In the genomic region with DNA sequence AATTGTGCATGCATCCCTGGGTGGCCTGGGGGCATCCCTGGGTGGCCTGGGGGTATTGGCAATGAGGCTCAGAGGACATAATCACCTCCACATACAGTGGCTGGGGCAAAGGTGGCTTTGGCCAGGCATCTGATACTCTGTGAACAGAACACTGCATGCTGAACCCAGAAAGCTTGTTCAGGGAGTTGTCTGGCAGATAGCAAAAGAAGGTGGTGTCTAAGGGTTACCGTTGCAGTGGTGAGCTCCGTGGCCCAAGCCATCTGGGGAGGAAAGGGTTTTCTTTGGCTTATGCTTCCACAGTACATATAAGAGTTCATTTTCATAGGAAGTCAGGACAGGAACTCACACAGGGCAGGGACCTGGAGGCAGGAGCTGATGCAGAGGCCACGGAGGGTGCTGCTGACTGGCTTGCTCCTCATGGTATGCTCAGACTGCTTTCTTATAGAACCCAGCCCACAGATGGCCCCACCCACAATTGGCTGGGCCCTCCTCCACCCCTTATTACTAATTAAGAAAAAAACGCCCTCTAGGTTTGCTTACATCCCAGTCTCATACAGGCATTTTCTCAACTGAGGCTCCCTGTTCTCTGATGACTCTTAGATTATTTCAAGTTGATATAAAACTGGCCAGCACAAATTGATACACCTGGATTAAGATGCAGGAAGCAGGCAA, we compare ENCODE assay signal across 23 mouse cellular contexts. TPM values are rescaled to one million over a fixed set of nuclear protein-coding genes. Genes with fewer than 3 reads are reported as not detected.
DNase-seq lines count a peak whose midpoint lies in the region; ATAC-seq and TF ChIP-seq lines count a peak whose summit lies in the region.
"Had no signal": no experiment of that assay in that cellular context is flagged by ENCODE, and none has a peak within 500 bp of the region (broad histone marks: within the 10 kb centered on the region; RNA-seq: fewer than 3 reads in every experiment).

No protein-coding gene starts in this region.

- TF ChIP-seq CTCF in intestine, postnatal 0 days (IDR thresholded peaks at IDR 0.05; ENCODE audit: low read depth) = no peak

- DNase-seq in liver, embryonic 11.5 days (ENCODE audit: low spot score) = no peak
- DNase-seq in adrenal gland, adult (ENCODE audit: inconsistent age in 2 of 2, low spot score in 1 of 2) = no peak
- DNase-seq in kidney, postnatal 36 days = no peak
- DNase-seq: adrenal gland, postnatal 10 days; cerebellum, adult 9-10 months; cerebellum, postnatal 36 days; heart, postnatal 10 days; kidney, adult 9 months; kidney, postnatal 14 days; lung, postnatal 4 days; midbrain, embryonic 14.5 days; right cerebral cortex, adult 18-20 months; thymus, postnatal 14 days had no signal

- no peaks in the 10 kb centered on the region for H3K36me3 ChIP-seq in intestine, embryonic 15.5 days
- peaks cover 19% of the 10 kb centered on the region for H3K36me3 ChIP-seq in intestine, postnatal 0 days (ENCODE audit: control insufficient read depth, insufficient read depth)
- no peaks in the 10 kb centered on the region; the same call in 1 of the 2 replicates for H3K36me3 ChIP-seq in liver, embryonic 11.5 days (ENCODE audit: control insufficient read depth, insufficient read depth, low read length)
- 0 out of 2 replicates have a peak, but pooled peaks cover 3% of the 10 kb centered on the region for H3K36me3 ChIP-seq in liver, embryonic 16.5 days (ENCODE audit: control insufficient read depth, insufficient read depth)
- H3K36me3 ChIP-seq in kidney, embryonic 14.5 days (ENCODE audit: control insufficient read depth, insufficient read depth, low read length) = no peaks in the 10 kb centered on the region
- H3K36me3 ChIP-seq: forebrain, embryonic 10.5 days had no signal

- WGBS in intestine, embryonic 15.5 days = 77% methylated on average over 4 of the region's 4 CpGs
- WGBS in intestine, postnatal 0 days = 73% methylated on average over 4 of the region's 4 CpGs
- WGBS in liver, embryonic 11.5 days = 70% methylated on average over 4 of the region's 4 CpGs
- WGBS in liver, embryonic 16.5 days (ENCODE audit: insufficient replicate concordance) = 36% methylated on average over 4 of the region's 4 CpGs
- WGBS in kidney, embryonic 14.5 days = 73% methylated on average over 4 of the region's 4 CpGs

- H3K4me3 ChIP-seq in intestine, embryonic 15.5 days (replicated peaks) = no peak overlapping the region
- no peak overlapping the region for H3K4me3 ChIP-seq in intestine, postnatal 0 days (ENCODE audit: low read depth, low read length)
- H3K4me3 ChIP-seq in liver, embryonic 11.5 days (ENCODE audit: low read depth, low read length) = no peak overlapping the region
- peak overlapping the region; percentile 20; the same call in 1 of the 2 replicates for H3K4me3 ChIP-seq in liver, embryonic 16.5 days (ENCODE audit: low read depth, low read length)
- H3K4me3 ChIP-seq in kidney, embryonic 14.5 days (ENCODE audit: low read length) = no peak overlapping the region
- H3K4me3 ChIP-seq: forebrain, embryonic 10.5 days; forebrain, embryonic 15.5 days; heart, embryonic 13.5 days had no signal

- H3K9me3 ChIP-seq in intestine, embryonic 15.5 days = no peaks in the 10 kb centered on the region
- H3K9me3 ChIP-seq in intestine, postnatal 0 days (ENCODE audit: control insufficient read depth) = no peaks in the 10 kb centered on the region
- H3K9me3 ChIP-seq in liver, embryonic 11.5 days (ENCODE audit: control insufficient read depth, low read length) = no peaks in the 10 kb centered on the region
- H3K9me3 ChIP-seq in liver, embryonic 16.5 days (replicated peaks; ENCODE audit: control insufficient read depth, low read length) = no peaks in the 10 kb centered on the region
- peaks cover 5% of the 10 kb centered on the region; the same call in 1 of the 2 replicates for H3K9me3 ChIP-seq in kidney, embryonic 14.5 days (ENCODE audit: control insufficient read depth, low read length)
- H3K9me3 ChIP-seq: forebrain, embryonic 10.5 days; forebrain, embryonic 15.5 days; heart, embryonic 13.5 days had no signal

- ATAC-seq in intestine, embryonic 15.5 days = peak; percentile 38; the same call in 1 of the 2 replicates
- no peak for ATAC-seq in intestine, postnatal 0 days
- ATAC-seq in liver, embryonic 11.5 days (replicated peaks; ENCODE audit: low FRiP score) = peak; percentile 26
- peak; percentile 52 for ATAC-seq in liver, embryonic 16.5 days (ENCODE audit: low read depth)
- no peak for ATAC-seq in kidney, embryonic 14.5 days (ENCODE audit: low FRiP score, low TSS enrichment)
- ATAC-seq: forebrain, embryonic 15.5 days; hindbrain, embryonic 16.5 days; intestine, embryonic 16.5 days had no signal

- H3K4me1 ChIP-seq in intestine, embryonic 15.5 days (replicated peaks) = no peaks in the 10 kb centered on the region
- H3K4me1 ChIP-seq in intestine, postnatal 0 days (replicated peaks; ENCODE audit: control insufficient read depth, insufficient read depth, low read length) = no peaks in the 10 kb centered on the region
- peaks cover 35% of the 10 kb centered on the region for H3K4me1 ChIP-seq in liver, embryonic 11.5 days (replicated peaks; ENCODE audit: control insufficient read depth, insufficient read depth, low read length)
- H3K4me1 ChIP-seq in liver, embryonic 16.5 days (ENCODE audit: control insufficient read depth, low read depth, low read length) = peaks cover 55% of the 10 kb centered on the region
- H3K4me1 ChIP-seq in kidney, embryonic 14.5 days (ENCODE audit: control insufficient read depth, insufficient read depth, low read length) = no peaks in the 10 kb centered on the region
- H3K4me1 ChIP-seq: forebrain, embryonic 10.5 days; forebrain, embryonic 15.5 days had no signal

- H3K27ac ChIP-seq in intestine, embryonic 15.5 days = no peak overlapping the region
- no peak overlapping the region for H3K27ac ChIP-seq in intestine, postnatal 0 days (ENCODE audit: low read depth, low read length)
- no peak overlapping the region for H3K27ac ChIP-seq in liver, embryonic 11.5 days (ENCODE audit: low read depth, low read length)
- peak overlapping the region; percentile 32; the same call in 1 of the 2 replicates for H3K27ac ChIP-seq in liver, embryonic 16.5 days (ENCODE audit: low read length)
- no peak overlapping the region for H3K27ac ChIP-seq in kidney, embryonic 14.5 days (ENCODE audit: low read depth, low read length)
- H3K27ac ChIP-seq: forebrain, embryonic 10.5 days; forebrain, embryonic 15.5 days; heart, embryonic 13.5 days had no signal

- H3K4me2 ChIP-seq in intestine, embryonic 15.5 days (replicated peaks) = no peak overlapping the region
- no peak overlapping the region for H3K4me2 ChIP-seq in intestine, postnatal 0 days (replicated peaks; ENCODE audit: low read depth)
- 0 out of 2 replicates have a peak overlapping the region, but pooled peaks have one; percentile 18 for H3K4me2 ChIP-seq in liver, embryonic 11.5 days
- H3K4me2 ChIP-seq in liver, embryonic 16.5 days (ENCODE audit: low read depth, low read length) = peak overlapping the region; percentile 28; the same call in 1 of the 2 replicates
- H3K4me2 ChIP-seq in kidney, embryonic 14.5 days (replicated peaks; ENCODE audit: low read depth, low read length) = no peak overlapping the region
- H3K4me2 ChIP-seq: forebrain, embryonic 15.5 days; heart, embryonic 13.5 days had no signal

- no peaks in the 10 kb centered on the region for H3K27me3 ChIP-seq in intestine, embryonic 15.5 days (replicated peaks)
- H3K27me3 ChIP-seq in intestine, postnatal 0 days (replicated peaks; ENCODE audit: control insufficient read depth, insufficient read depth, low read length) = no peaks in the 10 kb centered on the region
- no peaks in the 10 kb centered on the region for H3K27me3 ChIP-seq in liver, embryonic 11.5 days (replicated peaks; ENCODE audit: control insufficient read depth, insufficient read depth, low read length)
- H3K27me3 ChIP-seq in liver, embryonic 16.5 days (ENCODE audit: control insufficient read depth, insufficient read depth, low read depth, low read length) = no peaks in the 10 kb centered on the region
- H3K27me3 ChIP-seq in kidney, embryonic 14.5 days (ENCODE audit: control insufficient read depth, insufficient read depth, low read length) = no peaks in the 10 kb centered on the region
- H3K27me3 ChIP-seq: forebrain, embryonic 15.5 days; heart, embryonic 13.5 days had no signal

- H3K9ac ChIP-seq in intestine, embryonic 15.5 days = no peak overlapping the region
- H3K9ac ChIP-seq in intestine, postnatal 0 days (ENCODE audit: low read depth, low read length) = no peak overlapping the region
- H3K9ac ChIP-seq in liver, embryonic 11.5 days (ENCODE audit: low read depth, low read length) = no peak overlapping the region
- peak overlapping the region; percentile 13; the same call in 1 of the 2 replicates for H3K9ac ChIP-seq in liver, embryonic 16.5 days (ENCODE audit: low read depth, low read length)
- H3K9ac ChIP-seq in kidney, embryonic 14.5 days (ENCODE audit: low read depth, low read length) = no peak overlapping the region
- H3K9ac ChIP-seq: forebrain, embryonic 15.5 days; heart, embryonic 13.5 days had no signal

RNA-seq across cellular contexts. Expression of gene Aunip, which starts 7.0 kb away (rescaled TPM):
- 16.0 and 18.0 TPM in 2 replicates for polyA plus RNA-seq in intestine, embryonic 15.5 days (2015; fragmentation: Nextera tagmentation; extraction: Ambion mirVana)
- 3.8 TPM in 2 replicates for polyA plus RNA-seq in intestine, postnatal 0 days (2015; fragmentation: Nextera tagmentation; extraction: Ambion mirVana)
- polyA plus RNA-seq in liver, embryonic 11.5 days (2014; fragmentation: Nextera tagmentation; extraction: Ambion mirVana) = 15.9 and 18.5 TPM in 2 replicates
- polyA plus RNA-seq in liver, embryonic 16.5 days (2015; fragmentation: Nextera tagmentation; extraction: Ambion mirVana) = 13.7 and 16.5 TPM in 2 replicates
- 5.9 and 20.7 TPM in 2 replicates for polyA plus RNA-seq in kidney, embryonic 14.5 days (2014; fragmentation: Nextera tagmentation; extraction: Ambion mirVana)
- polyA plus RNA-seq: liver, adult 2 months had no signal

RNA-seq across cellular contexts. Expression of gene Paqr7, which starts 7.3 kb away (rescaled TPM):
- polyA plus RNA-seq in intestine, embryonic 15.5 days (2015; fragmentation: Nextera tagmentation; extraction: Ambion mirVana) = 11.5 TPM in 2 replicates
- 62.6 and 70.3 TPM in 2 replicates for polyA plus RNA-seq in intestine, postnatal 0 days (2015; fragmentation: Nextera tagmentation; extraction: Ambion mirVana)
- polyA plus RNA-seq in liver, embryonic 11.5 days (2014; fragmentation: Nextera tagmentation; extraction: Ambion mirVana) = 2.5 and 3.0 TPM in 2 replicates
- polyA plus RNA-seq in liver, embryonic 16.5 days (2015; fragmentation: Nextera tagmentation; extraction: Ambion mirVana) = 8.4 and 8.8 TPM in 2 replicates
- polyA plus RNA-seq in kidney, embryonic 14.5 days (2014; fragmentation: Nextera tagmentation; extraction: Ambion mirVana) = 0.57 and 0.73 TPM in 2 replicates

RNA-seq across cellular contexts. Expression of gene Mtfr1l, which starts 31.4 kb away (rescaled TPM):
- 88.3 and 96.4 TPM in 2 replicates for polyA plus RNA-seq in intestine, embryonic 15.5 days (2015; fragmentation: Nextera tagmentation; extraction: Ambion mirVana)
- 84.5 and 88.1 TPM in 2 replicates for polyA plus RNA-seq in intestine, postnatal 0 days (2015; fragmentation: Nextera tagmentation; extraction: Ambion mirVana)
- polyA plus RNA-seq in liver, embryonic 11.5 days (2014; fragmentation: Nextera tagmentation; extraction: Ambion mirVana) = 107 and 114 TPM in 2 replicates
- 36.2 and 36.4 TPM in 2 replicates for polyA plus RNA-seq in liver, embryonic 16.5 days (2015; fragmentation: Nextera tagmentation; extraction: Ambion mirVana)
- 114 and 130 TPM in 2 replicates for polyA plus RNA-seq in kidney, embryonic 14.5 days (2014; fragmentation: Nextera tagmentation; extraction: Ambion mirVana)

RNA-seq across cellular contexts. Expression of gene Stmn1, which starts 35.7 kb away (rescaled TPM):
- 1,243 and 1,415 TPM in 2 replicates for polyA plus RNA-seq in intestine, embryonic 15.5 days (2015; fragmentation: Nextera tagmentation; extraction: Ambion mirVana)
- 398 and 412 TPM in 2 replicates for polyA plus RNA-seq in intestine, postnatal 0 days (2015; fragmentation: Nextera tagmentation; extraction: Ambion mirVana)
- polyA plus RNA-seq in liver, embryonic 11.5 days (2014; fragmentation: Nextera tagmentation; extraction: Ambion mirVana) = 896 and 908 TPM in 2 replicates
- 360 and 407 TPM in 2 replicates for polyA plus RNA-seq in liver, embryonic 16.5 days (2015; fragmentation: Nextera tagmentation; extraction: Ambion mirVana)
- 1,829 and 1,880 TPM in 2 replicates for polyA plus RNA-seq in kidney, embryonic 14.5 days (2014; fragmentation: Nextera tagmentation; extraction: Ambion mirVana)

RNA-seq across cellular contexts. Expression of gene Selenon, which starts 48.1 kb away (rescaled TPM):
- polyA plus RNA-seq in intestine, embryonic 15.5 days (2015; fragmentation: Nextera tagmentation; extraction: Ambion mirVana) = 15.3 and 25.1 TPM in 2 replicates
- 5.7 and 6.8 TPM in 2 replicates for polyA plus RNA-seq in intestine, postnatal 0 days (2015; fragmentation: Nextera tagmentation; extraction: Ambion mirVana)
- 12.4 and 13.1 TPM in 2 replicates for polyA plus RNA-seq in liver, embryonic 11.5 days (2014; fragmentation: Nextera tagmentation; extraction: Ambion mirVana)
- polyA plus RNA-seq in liver, embryonic 16.5 days (2015; fragmentation: Nextera tagmentation; extraction: Ambion mirVana) = 1.3 TPM in 2 replicates
- 15.6 and 19.5 TPM in 2 replicates for polyA plus RNA-seq in kidney, embryonic 14.5 days (2014; fragmentation: Nextera tagmentation; extraction: Ambion mirVana)

Comparison
In these comparisons a context has a peak if more than half of its experiments do, and no peak if none do; other contexts are left out.
1. ATAC-seq: peak in intestine, embryonic 15.5 days (single experiment), liver, embryonic 11.5 days (single experiment) and liver, embryonic 16.5 days (single experiment); none in intestine, postnatal 0 days (single experiment) and kidney, embryonic 14.5 days (single experiment).
2. H3K4me2 ChIP-seq: peak in liver, embryonic 11.5 days (single experiment) and liver, embryonic 16.5 days (single experiment); none in intestine, embryonic 15.5 days (single experiment), intestine, postnatal 0 days (single experiment) and kidney, embryonic 14.5 days (single experiment).